Comparison of ENCODE assay signal across 26 mouse cellular contexts in genomic region chr11:94728545-94728944, GRCm38 (mm10). TPM values are rescaled to one million over a fixed set of nuclear protein-coding genes. Genes with fewer than 3 reads are reported as not detected.
DNase-seq lines count a peak whose midpoint lies in the region; ATAC-seq and TF ChIP-seq lines count a peak whose summit lies in the region.
"Had no signal": no experiment of that assay in that cellular context is flagged by ENCODE, and none has a peak within 500 bp of the region (broad histone marks: within the 10 kb centered on the region; RNA-seq: fewer than 3 reads in every experiment).

No protein-coding gene starts in this region.

- TF ChIP-seq EP300 in MEL (IDR thresholded peaks at IDR 0.05; ENCODE audit: low read depth in 1 of 2, low read length in 2 of 2) = no peak

- H3K36me3 ChIP-seq in C2C12 (ENCODE audit: control insufficient read depth, insufficient read depth) (no peaks in the 10 kb centered on the region), MEL (ENCODE audit: control insufficient read depth in 1 of 2, insufficient read depth in 2 of 2, low read length in 2 of 2) (no peaks in the 10 kb centered on the region)
- H3K36me3 ChIP-seq in midbrain, embryonic 16.5 days (ENCODE audit: control insufficient read depth, insufficient read depth, low read length) = no peaks in the 10 kb centered on the region
- H3K36me3 ChIP-seq: embryonic facial prominence, embryonic 10.5 days; embryonic facial prominence, embryonic 12.5 days; forebrain, embryonic 15.5 days; G1E had no signal

- H3K27me3 ChIP-seq in C2C12 (ENCODE audit: control insufficient read depth, insufficient read depth, insufficient read length) = no peaks in the 10 kb centered on the region
- peaks cover 4 to 7% of the 10 kb centered on the region in 2 experiments for H3K27me3 ChIP-seq in MEL (ENCODE audit: control insufficient read depth in 1 of 2, insufficient read depth in 2 of 2, low read length in 2 of 2)
- H3K27me3 ChIP-seq in midbrain, embryonic 16.5 days (ENCODE audit: control insufficient read depth, insufficient read depth, low read depth, low read length) = no peaks in the 10 kb centered on the region
- H3K27me3 ChIP-seq: embryonic facial prominence, embryonic 12.5 days; forebrain, embryonic 13.5 days; forebrain, embryonic 15.5 days had no signal

- no peak for TF ChIP-seq RAD21 in MEL (IDR thresholded peaks at IDR 0.05; ENCODE audit: low read depth, low read length)

- WGBS in midbrain, embryonic 16.5 days = 88% methylated on average over 3 of the region's 3 CpGs

- TF ChIP-seq CTCF in C2C12 (IDR thresholded peaks at IDR 0.05; ENCODE audit: control insufficient read depth, insufficient read depth, insufficient read length) = no peak
- TF ChIP-seq CTCF in MEL (IDR thresholded peaks at IDR 0.05 in 2 of 3, conservative IDR thresholded peaks at IDR 0.05 in 1 of 3; ENCODE audit: control insufficient read depth in 1 of 3, insufficient read depth in 1 of 3, low read depth in 2 of 3, low read length in 3 of 3, poor library complexity in 1 of 3, severe bottlenecking in 1 of 3) = no peak

- no peaks in the 10 kb centered on the region for H3K9me3 ChIP-seq in MEL (replicated peaks; ENCODE audit: insufficient read depth, low read length)
- H3K9me3 ChIP-seq in midbrain, embryonic 16.5 days (replicated peaks; ENCODE audit: control insufficient read depth, low read length, poor library complexity, severe bottlenecking) = no peaks in the 10 kb centered on the region
- H3K9me3 ChIP-seq: embryonic facial prominence, embryonic 10.5 days; embryonic facial prominence, embryonic 12.5 days; forebrain, embryonic 13.5 days; forebrain, embryonic 15.5 days; G1E had no signal

- no peak overlapping the region for H3ac ChIP-seq in C2C12 (ENCODE audit: control insufficient read depth, insufficient read length, low read depth)

- no peaks in the 10 kb centered on the region for H3K4me1 ChIP-seq in MEL (ENCODE audit: control insufficient read depth in 1 of 2, insufficient read depth in 2 of 2, low read length in 2 of 2)
- H3K4me1 ChIP-seq in midbrain, embryonic 16.5 days (ENCODE audit: control insufficient read depth, insufficient read depth, low read length) = no peaks in the 10 kb centered on the region
- H3K4me1 ChIP-seq: embryonic facial prominence, embryonic 10.5 days; embryonic facial prominence, embryonic 12.5 days; forebrain, embryonic 13.5 days; forebrain, embryonic 15.5 days had no signal

- no peak overlapping the region for H3K4me2 ChIP-seq in midbrain, embryonic 16.5 days (ENCODE audit: low read length)
- H3K4me2 ChIP-seq: embryonic facial prominence, embryonic 12.5 days; forebrain, embryonic 13.5 days; forebrain, embryonic 15.5 days had no signal

- no peaks in the 10 kb centered on the region for H3K79me3 ChIP-seq in C2C12 (ENCODE audit: low read depth)

- H3K27ac ChIP-seq in MEL (ENCODE audit: control insufficient read depth, low read depth, low read length) = no peak overlapping the region
- H3K27ac ChIP-seq in midbrain, embryonic 16.5 days (ENCODE audit: low read length) = no peak overlapping the region
- H3K27ac ChIP-seq: embryonic facial prominence, embryonic 10.5 days; embryonic facial prominence, embryonic 12.5 days; forebrain, embryonic 13.5 days; forebrain, embryonic 15.5 days had no signal

- H3K9ac ChIP-seq in MEL (ENCODE audit: control insufficient read depth, low read depth, low read length, poor library complexity, severe bottlenecking) = no peak overlapping the region
- no peak overlapping the region for H3K9ac ChIP-seq in midbrain, embryonic 16.5 days (ENCODE audit: low read depth, low read length)
- H3K9ac ChIP-seq: embryonic facial prominence, embryonic 12.5 days; forebrain, embryonic 13.5 days; forebrain, embryonic 15.5 days; forebrain, postnatal 0 days had no signal

- DNase-seq in MEL (ENCODE audit: low read depth, low spot score) = no peak
- DNase-seq in yolk sac, embryonic 10.5 days (ENCODE audit: low spot score) = peak; percentile 84
- no peak for DNase-seq in cerebellum, adult 9-11 months
- DNase-seq: adrenal gland, adult 2 months; adrenal gland, postnatal 10 days; adrenal gland, postnatal 25 days; cerebellum, adult 11 months; cerebellum, adult 18-20 months; cerebellum, adult 8-10 months; cerebellum, postnatal 10 days; cerebellum, postnatal 25 days; forebrain, postnatal 0 days had no signal

- no peak overlapping the region for H3K4me3 ChIP-seq in C2C12 (ENCODE audit: insufficient read depth, poor library complexity, severe bottlenecking)
- no peak overlapping the region for H3K4me3 ChIP-seq in MEL (ENCODE audit: control insufficient read depth in 1 of 2, insufficient read depth in 1 of 2, low read depth in 2 of 2, low read length in 2 of 2)
- H3K4me3 ChIP-seq in midbrain, embryonic 16.5 days (ENCODE audit: low read depth, low read length) = no peak overlapping the region
- H3K4me3 ChIP-seq: embryonic facial prominence, embryonic 10.5 days; embryonic facial prominence, embryonic 12.5 days; forebrain, embryonic 13.5 days; forebrain, embryonic 15.5 days had no signal

- no peak for TF ChIP-seq POLR2A in MEL (IDR thresholded peaks at IDR 0.05; ENCODE audit: control insufficient read depth in 1 of 2, insufficient read depth in 1 of 2, low read depth in 1 of 2, low read length in 2 of 2, poor library complexity in 1 of 2)

- no peak for ATAC-seq in midbrain, embryonic 16.5 days
- ATAC-seq: CD4-positive, CD25-positive, alpha-beta regulatory T cell, adult 4 months; forebrain, embryonic 13.5 days; forebrain, embryonic 15.5 days; forebrain, postnatal 0 days had no signal

- H3K79me2 ChIP-seq in C2C12 (ENCODE audit: control insufficient read depth, insufficient read depth) = no peaks in the 10 kb centered on the region
- no peaks in the 10 kb centered on the region for H3K79me2 ChIP-seq in MEL (ENCODE audit: control insufficient read depth, insufficient read depth, low read length, poor library complexity)

TF ChIP-seq in C2C12, 6 proteins besides CTCF, POLR2A, EP300 and RAD21:
- TF ChIP-seq MYOD1 (IDR thresholded peaks at IDR 0.05; ENCODE audit: control insufficient read depth, insufficient read length, low read depth) (no peak), MYOG (IDR thresholded peaks at IDR 0.05; ENCODE audit: control insufficient read depth, extremely low read depth, insufficient read length) (no peak), MAX (IDR thresholded peaks at IDR 0.05) (no peak), CEBPB (IDR thresholded peaks at IDR 0.05; ENCODE audit: low read depth) (no peak), USF1 (IDR thresholded peaks at IDR 0.05; ENCODE audit: low read depth) (peak; percentile 61), FOSL1 (IDR thresholded peaks at IDR 0.05; ENCODE audit: insufficient read depth, low read length, poor library complexity, severe bottlenecking) (no peak)

TF ChIP-seq in MEL, 35 proteins besides CTCF, POLR2A, EP300 and RAD21:
- TF ChIP-seq NELFE (IDR thresholded peaks at IDR 0.05; ENCODE audit: low read depth, low read length) (no peak), CHD2 (IDR thresholded peaks at IDR 0.05; ENCODE audit: low read length) (no peak), USF1 (IDR thresholded peaks at IDR 0.05; ENCODE audit: low read depth, low read length) (peak; percentile 64)

RNA-seq across cellular contexts. Expression of gene Cdc34b, which starts 13.0 kb away (rescaled TPM):
- 0.02 TPM for polyA plus RNA-seq in C2C12 (2012; fragmentation: generic; extraction: Trizol)
- total RNA-seq in MEL (2012; rRNA removed) = 0.16 and 0.19 TPM in 2 replicates
- under 1 TPM in 1 of 2 experiments, not detected in 1; 0.29 TPM for polyA plus RNA-seq in MEL (2012; ENCODE audit: insufficient read depth in 1 of 2, insufficient read length in 2 of 2, low read depth in 1 of 2, low replicate concordance in 2 of 2, missing spikeins in 1 of 2)
- polyA plus RNA-seq in midbrain, embryonic 16.5 days (2015; fragmentation: Nextera tagmentation; extraction: Ambion mirVana) = 0.15 TPM in 1 of 2 replicates, not detected in the other
- total RNA-seq: forebrain, postnatal 0 days had no signal
- polyA plus RNA-seq: CD4-positive, CD25-positive, alpha-beta regulatory T cell, adult 4 months; forebrain, embryonic 11.5 days; forebrain, embryonic 13.5 days; forebrain, embryonic 15.5 days; forebrain, postnatal 0 days; G1E had no signal

RNA-seq across cellular contexts. Expression of gene Gm11541, which starts 24.2 kb away (rescaled TPM):
- polyA plus RNA-seq in C2C12 (2012; fragmentation: generic; extraction: Trizol) (not detected), MEL (2012; ENCODE audit: insufficient read depth in 1 of 2, insufficient read length in 2 of 2, low read depth in 1 of 2, low replicate concordance in 2 of 2, missing spikeins in 1 of 2) (not detected)
- not detected in 2 replicates for total RNA-seq in MEL (2012; rRNA removed)
- polyA plus RNA-seq in midbrain, embryonic 16.5 days (2015; fragmentation: Nextera tagmentation; extraction: Ambion mirVana) = not detected in 2 replicates
- total RNA-seq: adrenal gland, adult 2 months; adrenal gland, postnatal 10 days; adrenal gland, postnatal 25 days; forebrain, postnatal 0 days had no signal
- polyA plus RNA-seq: adrenal gland, adult 2 months; CD4-positive, CD25-positive, alpha-beta regulatory T cell, adult 4 months; cortical plate, adult 2 months; embryonic facial prominence, embryonic 10.5 days; forebrain, embryonic 11.5 days; forebrain, embryonic 13.5 days; forebrain, embryonic 15.5 days; forebrain, postnatal 0 days; G1E had no signal

RNA-seq across cellular contexts. Expression of gene Xylt2, which starts 51.2 kb away (rescaled TPM):
- 10.4 TPM for polyA plus RNA-seq in C2C12 (2012; fragmentation: generic; extraction: Trizol)
- total RNA-seq in MEL (2012; rRNA removed) = 8.4 and 10.1 TPM in 2 replicates
- 10 to 100 TPM in 1 of 2 experiments, not detected in 1; 12.4 TPM for polyA plus RNA-seq in MEL (2012; ENCODE audit: insufficient read depth in 1 of 2, insufficient read length in 2 of 2, low read depth in 1 of 2, low replicate concordance in 2 of 2, missing spikeins in 1 of 2)
- polyA plus RNA-seq in midbrain, embryonic 16.5 days (2015; fragmentation: Nextera tagmentation; extraction: Ambion mirVana) = 11.6 and 11.8 TPM in 2 replicates

RNA-seq across cellular contexts. Expression of gene Tmem92, which starts 54.0 kb away (rescaled TPM):
- polyA plus RNA-seq in C2C12 (2012; fragmentation: generic; extraction: Trizol) = 0.13 TPM
- total RNA-seq in MEL (2012; rRNA removed) = not detected in 2 replicates
- not detected for polyA plus RNA-seq in MEL (2012; ENCODE audit: insufficient read depth in 1 of 2, insufficient read length in 2 of 2, low read depth in 1 of 2, low replicate concordance in 2 of 2, missing spikeins in 1 of 2)
- polyA plus RNA-seq in midbrain, embryonic 16.5 days (2015; fragmentation: Nextera tagmentation; extraction: Ambion mirVana) = not detected in 2 replicates
- total RNA-seq: adrenal gland, adult 2 months; adrenal gland, postnatal 10 days; adrenal gland, postnatal 25 days; adrenal gland, postnatal 4 days; CH12.LX; forebrain, postnatal 0 days had no signal
- polyA plus RNA-seq: adrenal gland, adult 2 months; brain, embryonic 14.5 days; CD4-positive, CD25-positive, alpha-beta regulatory T cell, adult 4 months; cortical plate, adult 2 months; embryonic facial prominence, embryonic 10.5 days; embryonic facial prominence, embryonic 12.5 days; embryonic facial prominence, embryonic 14.5 days; forebrain, embryonic 11.5 days; forebrain, embryonic 13.5 days; G1E had no signal
